Mouse (Mus musculus) lung, adult 2 months (tissue): ENCODE measurements at regions not wholly inside any gene's neighbourhood (a gene's known extent, or its start where the extent isn't known, plus 50 kb on each side); places are given as distances from the start of the nearest gene placed in this dataset.

ENCODE experiments used
- DNase-seq: peaks from one replicate; pipeline ENCODE4 v3.0.0; 2022
- H3K4me1 ChIP-seq: fragments of 200-500 bp; 2 replicates; pipeline ENCODE4 v1.6.1; 2011; ENCODE audit warnings: low read length; ENCODE audit not compliant: control insufficient read depth, insufficient read depth
- H3K4me3 ChIP-seq: fragments of 200-500 bp; replicated peaks from 2 replicates; pipeline ENCODE3; 2011; ENCODE audit warnings: low read depth, mild to moderate bottlenecking, control low read depth, low read length; ENCODE audit errors: extremely low read depth
- CTCF ChIP-seq: fragments of 200-500 bp; IDR thresholded peaks from 2 replicates; pipeline ENCODE4 v1.5.1; 2011; ENCODE audit warnings: mild to moderate bottlenecking, low read length, control low read depth; ENCODE audit not compliant: insufficient read depth
- POLR2A ChIP-seq: fragments of 200-500 bp; IDR thresholded peaks from 2 replicates; pipeline ENCODE4 v1.6.1; 2011; ENCODE audit warnings: low read depth, mild to moderate bottlenecking, control low read depth, low read length, borderline replicate concordance; ENCODE audit errors: extremely low read depth
- WGBS: fragments of 180-500 bp; shearing (Covaris S2); methylation state at CpG from one replicate; pipeline ENCODE4 v1.1.7; 2018; 5-methylcytosine and 5-hydroxymethylcytosine counted together

DNA sequence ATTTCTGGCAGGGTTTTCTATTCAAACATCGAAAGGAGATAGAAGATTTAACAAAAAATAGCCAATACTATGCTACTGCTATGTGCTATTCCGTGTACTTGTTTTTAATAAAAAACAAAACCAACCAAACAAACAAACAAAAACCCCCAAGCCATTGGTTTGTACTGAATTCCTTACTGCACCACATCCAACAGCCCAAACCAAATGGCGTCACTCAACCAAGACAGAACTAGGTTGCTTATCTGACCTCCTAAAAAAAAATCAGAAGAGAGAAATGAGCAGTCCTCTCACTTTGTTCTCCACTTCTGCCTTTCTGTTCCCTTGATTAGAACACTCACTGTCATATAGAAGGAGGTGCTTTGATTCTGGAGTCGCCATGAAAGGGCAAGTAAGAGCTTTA lies 68.6 kb upstream of the Klf7 start:
- no peak for DNase-seq
- no peak overlapping the region for H3K4me3 ChIP-seq
- 80% methylated on average over 4 of the region's 4 CpGs for WGBS
- no peak for TF ChIP-seq POLR2A
- TF ChIP-seq CTCF: no peak
- H3K4me1 ChIP-seq: peaks cover 7% of the 10 kb centered on the region

DNA sequence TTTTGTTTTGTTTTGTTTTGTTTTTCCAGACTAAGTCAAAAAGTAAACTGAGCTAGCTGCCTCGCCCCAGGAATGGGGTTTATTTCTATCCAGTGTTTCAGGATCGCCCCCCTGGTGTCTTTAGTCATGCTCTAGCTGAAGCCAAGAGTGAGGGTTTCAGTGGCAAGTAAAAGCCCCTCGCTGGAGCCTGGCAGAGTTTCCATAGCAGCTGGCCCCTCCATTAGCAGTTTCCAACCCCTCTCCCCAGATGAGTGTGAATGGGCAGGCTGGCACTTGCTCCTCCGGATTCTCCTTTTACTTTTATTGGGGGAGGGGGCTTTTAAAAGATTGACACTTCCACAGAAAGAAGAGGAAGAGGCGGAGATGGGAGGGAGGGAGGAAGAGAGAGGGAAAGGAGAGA lies 68.0 kb upstream of the Klf7 start:
- TF ChIP-seq CTCF (no peak), POLR2A (no peak)
- Histone ChIP-seq H3K4me3 (no peak overlapping the region), H3K4me1 (peaks cover 5% of the 10 kb centered on the region)
- WGBS: 39% methylated on average over 5 of the region's 5 CpGs
- no peak for DNase-seq

DNA sequence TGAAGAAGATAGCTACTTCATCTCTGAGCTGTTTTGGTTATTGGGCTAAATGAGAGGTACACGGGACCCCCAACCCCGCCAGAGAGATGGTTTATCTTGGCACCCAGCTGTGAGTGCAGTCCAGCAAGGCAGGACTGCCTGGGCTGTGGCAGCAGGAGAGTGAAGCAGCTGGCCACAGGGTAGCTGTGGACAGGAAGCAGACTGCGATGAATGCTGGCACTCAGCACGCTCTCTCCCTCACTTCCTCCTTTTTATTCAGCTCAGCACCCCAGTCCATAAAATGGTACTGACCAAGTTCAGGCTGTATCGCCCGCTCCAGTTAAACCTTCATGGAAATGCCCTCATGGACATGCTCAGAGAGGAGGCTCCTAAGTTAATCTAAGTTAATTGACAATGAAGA lies 67.4 kb upstream of the Klf7 start:
- H3K4me1 ChIP-seq: peaks cover 3% of the 10 kb centered on the region; the same call in 1 of the 2 replicates
- H3K4me3 ChIP-seq: no peak overlapping the region
- peak; percentile 12 for DNase-seq
- TF ChIP-seq POLR2A (no peak), CTCF (no peak)
- WGBS: 30% methylated on average over 6 of the region's 6 CpGs

DNA sequence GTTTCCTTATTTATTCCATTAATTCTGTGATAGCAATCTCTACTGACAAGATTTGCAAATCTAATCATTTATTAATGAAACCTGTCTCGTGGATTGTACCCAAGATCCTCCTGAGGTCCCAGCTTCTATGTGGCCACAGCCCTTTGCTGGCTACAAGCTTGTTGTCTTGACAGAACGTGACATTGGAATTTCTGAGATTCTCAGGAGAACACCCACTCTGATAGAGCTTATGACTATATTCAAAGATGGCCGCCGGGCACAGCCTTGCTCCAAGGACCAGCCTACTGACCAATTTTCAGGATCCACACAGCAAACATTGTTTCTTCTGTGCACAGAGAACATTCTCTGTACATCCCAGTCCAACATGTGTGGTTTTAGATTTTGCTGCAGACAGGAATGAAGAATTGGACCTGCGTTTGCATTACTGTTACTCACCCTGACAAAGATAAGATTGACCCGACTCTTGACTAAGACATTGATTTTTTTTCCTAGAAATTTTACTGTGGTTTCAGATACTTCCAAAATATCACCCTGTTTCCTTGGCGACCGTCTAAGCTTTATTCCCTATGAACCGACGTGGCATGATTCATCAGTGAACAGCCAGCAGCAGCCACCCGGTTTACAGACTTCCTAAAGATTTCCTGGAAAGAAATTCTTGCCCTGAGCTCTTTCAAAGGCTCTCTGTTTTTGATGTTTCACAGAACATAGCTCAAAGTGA lies 65.9 kb upstream of the Klf7 start:
- TF ChIP-seq POLR2A (no peak), CTCF (no peak)
- H3K4me1 ChIP-seq: peaks cover 3% of the 10 kb centered on the region; the same call in 1 of the 2 replicates
- 64% methylated on average over 11 of the region's 11 CpGs for WGBS
- H3K4me3 ChIP-seq: no peak overlapping the region
- no peak for DNase-seq

DNA sequence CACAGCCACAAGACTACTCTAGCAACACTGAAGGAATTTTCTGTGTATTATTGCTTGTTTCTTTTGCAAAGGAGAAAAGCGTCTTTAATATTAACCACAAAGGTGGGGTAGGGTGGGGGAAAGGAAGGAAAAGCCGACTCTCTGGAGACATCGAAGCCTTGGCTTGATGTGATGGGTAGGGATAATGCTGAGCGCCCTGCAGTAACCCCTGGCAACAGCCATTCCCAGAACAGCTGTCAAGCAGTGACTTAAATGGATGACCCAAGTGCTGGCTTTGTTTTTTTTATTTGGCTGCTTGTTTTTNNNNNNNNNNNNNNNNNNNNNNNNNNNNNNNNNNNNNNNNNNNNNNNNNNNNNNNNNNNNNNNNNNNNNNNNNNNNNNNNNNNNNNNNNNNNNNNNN lies 51.6 kb upstream of the Klf7 start:
- no peak for DNase-seq
- Histone ChIP-seq H3K4me3 (no peak overlapping the region), H3K4me1 (no peaks in the 10 kb centered on the region)
- TF ChIP-seq CTCF: no peak
- TF ChIP-seq POLR2A: no peak
- 48% methylated on average over 4 of the region's 4 CpGs for WGBS

DNA sequence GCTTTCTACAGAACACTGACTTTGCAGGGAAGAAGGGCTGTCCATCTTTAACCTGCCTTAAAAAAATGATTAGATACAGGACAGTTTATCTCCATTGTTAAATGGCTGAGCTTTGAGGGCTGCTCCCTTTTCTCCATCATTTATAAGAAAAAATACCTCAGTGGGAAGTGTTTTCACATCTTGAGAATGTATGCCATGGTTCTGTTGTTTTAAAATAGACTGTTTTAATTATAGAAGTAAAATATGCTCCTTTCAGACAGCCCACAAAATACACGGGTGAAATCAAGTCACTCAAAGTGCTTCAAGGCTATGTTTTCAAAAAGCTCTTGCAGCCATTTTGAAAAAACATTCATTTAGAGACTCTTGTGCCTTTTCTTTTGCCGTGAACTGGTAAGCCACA lies 50.0 kb upstream of the Klf7 start:
- DNase-seq: no peak
- Histone ChIP-seq H3K4me3 (no peak overlapping the region), H3K4me1 (no peaks in the 10 kb centered on the region)
- 66% methylated on average over 2 of the region's 2 CpGs for WGBS
- TF ChIP-seq CTCF (no peak), POLR2A (no peak)
